Mouse (Mus musculus) ovary, adult 2 months (tissue): Measurements from ENCODE around the gene Gpn3. TPM values are rescaled to one million over a fixed set of nuclear protein-coding genes. Genes with fewer than 3 reads are reported as not detected.

Experiments used
- polyA plus RNA-seq: library from polyadenylated mRNA; depleted of rRNA; stranded (reverse); fragments of >200 nt; gene quantifications from 2 replicates; pipeline ENCODE4 v1.2.3, GENCODE M21; 2012; rRNA removed

Gene Gpn3
- polyA plus RNA-seq = 74.3 and 78.9 TPM in 2 replicates

GRCm38 (mm10) chr5:122371591-122372191 lies at the start of gene Gpn3:
Gpn3 (plus strand) TSS chr5:122371876.

GRCm38 (mm10) chr5:122353807-122354491 lies 17.7 kb upstream of the Gpn3 start, which contains the start of the genes Rad9b and Vps29:
Rad9b (minus strand) TSS chr5:122354233.
Vps29 (plus strand) TSS chr5:122354369.

GRCm38 (mm10) chr5:122372192-122372769 lies 605 bp downstream of the Gpn3 start, which contains the start of gene Fam216a:
Fam216a (minus strand) TSS chr5:122372364.

GRCm38 (mm10) chr5:122391786-122392180 lies 20.1 kb downstream of the Gpn3 start, which contains the start of gene Arpc3:
Arpc3 (plus strand) TSS chr5:122391878.

GRCm38 (mm10) chr5:122421271-122422068 lies 49.8 kb downstream of the Gpn3 start, which contains the start of gene Anapc7:
Anapc7 (plus strand) TSS chr5:122421693.

Other genes with a start within 250 kb of the Gpn3 start
- gene Ccdc63, start 231.1 kb upstream of the Gpn3 start, polyA plus RNA-seq = not detected in 2 replicates
- gene Ppp1cc, start 213.6 kb upstream of the Gpn3 start, polyA plus RNA-seq = 119 and 128 TPM in 2 replicates
- 8.8 and 11.6 TPM in 2 replicates for gene Hvcn1, start 165.1 kb upstream of the Gpn3 start, polyA plus RNA-seq
- gene Tctn1, start 107.4 kb upstream of the Gpn3 start, polyA plus RNA-seq = 56.6 and 63.9 TPM in 2 replicates
- gene Pptc7, start 87.5 kb upstream of the Gpn3 start, polyA plus RNA-seq = 25.4 and 25.6 TPM in 2 replicates
- 4.0 and 4.1 TPM in 2 replicates for gene Rad9b, start 17.6 kb upstream of the Gpn3 start, polyA plus RNA-seq
- 26.6 and 48.7 TPM in 2 replicates for gene Vps29, start 17.5 kb upstream of the Gpn3 start, polyA plus RNA-seq
- 42.6 and 45.6 TPM in 2 replicates for gene Fam216a, start 488 bp downstream of the Gpn3 start, polyA plus RNA-seq
- 74.5 and 83.4 TPM in 2 replicates for gene Arpc3, start 20.0 kb downstream of the Gpn3 start, polyA plus RNA-seq
- gene Anapc7, start 49.8 kb downstream of the Gpn3 start, polyA plus RNA-seq = 54.2 and 59.0 TPM in 2 replicates
- gene Atp2a2, start 130.3 kb downstream of the Gpn3 start, polyA plus RNA-seq = 99.6 and 109 TPM in 2 replicates
- 1.3 and 2.6 TPM in 2 replicates for gene Ift81, start 242.6 kb downstream of the Gpn3 start, polyA plus RNA-seq